Mouse (Mus musculus): ENCODE results near the gene Nutf2. TPM values are rescaled to one million over a fixed set of nuclear protein-coding genes. Genes with fewer than 3 reads are reported as not detected.

Gene Nutf2
- polyA plus RNA-seq, 1 experiment from 2014 or later: 253 TPM

DNA sequence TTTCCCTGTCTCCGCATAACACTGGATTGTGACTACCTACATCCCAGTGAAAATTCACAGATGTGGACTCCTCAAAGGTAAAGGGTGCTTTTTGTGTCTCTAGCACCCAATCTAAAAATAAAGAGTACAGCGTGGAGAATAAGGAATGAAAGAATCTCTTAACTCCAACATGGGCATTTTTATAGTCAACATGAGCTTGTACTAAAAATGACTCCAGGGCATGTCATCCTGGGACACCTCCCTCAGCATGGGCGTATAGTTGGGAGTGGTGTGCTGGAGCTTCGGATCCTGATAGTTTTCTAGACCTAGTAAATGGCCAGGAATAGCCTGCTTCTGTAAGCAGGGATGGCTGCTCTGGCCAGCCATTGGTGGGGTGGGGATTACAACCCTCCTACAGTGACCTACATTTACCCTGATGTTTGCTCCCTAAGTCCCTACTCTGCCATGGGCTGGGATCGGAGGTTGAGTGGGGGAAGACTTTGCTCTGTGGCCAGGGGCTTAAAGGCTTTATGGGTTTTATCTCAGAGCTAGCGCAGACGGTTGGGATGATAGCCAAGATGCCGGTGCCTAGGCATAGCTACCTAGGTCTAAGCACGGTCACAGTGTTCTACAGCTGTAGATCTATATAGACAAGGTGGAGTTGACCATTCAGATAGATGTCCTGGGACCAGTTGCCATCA lies 37.6 kb downstream of the Nutf2 start:
- Histone ChIP-seq H3K27me3 (no peaks in the 10 kb centered on the region), H3K4me1 (peaks cover 20% of the 10 kb centered on the region), H3K36me3 (peaks cover 25% of the 10 kb centered on the region), H3K27ac (no peak overlapping the region), H3K4me3 (no peak overlapping the region), H3K9me3 (no peaks in the 10 kb centered on the region), H3K9ac (no peak overlapping the region), H3K4me2 (replicated peaks) (no peak overlapping the region)
- no peak for ATAC-seq (ENCODE audit: low FRiP score, low read depth)
- 82% methylated on average over 9 of the region's 9 CpGs for WGBS

DNA sequence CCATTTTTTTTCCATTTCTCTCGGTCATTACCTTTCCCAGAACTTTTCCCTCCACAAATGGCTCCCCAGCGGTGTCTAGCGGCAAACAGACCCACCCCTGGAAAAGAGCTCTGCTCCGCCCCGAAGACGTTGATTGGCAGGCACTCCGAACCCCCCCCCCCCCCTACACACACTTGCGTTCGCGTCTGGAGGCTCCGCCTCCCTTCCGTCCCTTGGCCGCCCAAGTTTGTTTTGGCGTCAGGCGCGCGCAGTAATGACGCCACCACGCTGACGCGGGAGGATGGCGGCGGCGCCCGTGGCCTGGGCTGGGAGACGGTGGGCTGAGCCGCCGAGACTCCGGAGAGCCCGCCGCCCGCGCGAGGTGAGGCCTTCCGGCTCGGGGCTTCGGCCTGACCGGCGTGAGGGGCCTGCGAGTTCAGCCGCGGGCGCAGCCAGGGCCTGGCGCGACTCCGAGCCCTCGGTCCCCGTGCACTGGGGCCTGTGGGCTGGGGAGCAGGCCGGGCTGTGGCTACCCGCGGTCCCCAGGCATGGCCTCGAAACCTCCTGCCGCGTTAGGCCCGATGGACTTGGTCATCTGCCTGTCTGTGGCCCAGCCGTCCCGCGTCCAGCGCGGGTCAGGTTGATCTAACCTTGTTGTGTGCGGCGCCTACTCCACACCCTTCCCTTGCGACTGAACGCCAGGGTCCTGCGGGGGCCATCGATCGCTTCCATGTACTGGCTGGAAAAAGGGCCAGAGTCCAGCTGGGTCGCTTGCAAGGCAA lies 40.0 kb downstream of the Nutf2 start, which contains the start of gene Pskh1:
Gene Pskh1, plus strand, starts transcription at position 262 of the 761 bp plus-strand sequence.
- Histone ChIP-seq H3K9me3 (no peaks in the 10 kb centered on the region), H3K9ac (peak within 1 kb of the TSS; percentile 99), H3K36me3 (peaks cover 10% of the 10 kb centered on the region; the same call in 1 of the 2 replicates), H3K4me3 (peak within 1 kb of the TSS; percentile 95), H3K27me3 (no peaks in the 10 kb centered on the region), H3K4me2 (replicated peaks) (peak within 1 kb of the TSS; percentile 89), H3K4me1 (peaks cover 12% of the 10 kb centered on the region), H3K27ac (peak within 1 kb of the TSS; percentile 89)
- under 1% methylated on average over 66 of the region's 68 CpGs for WGBS
- peak; percentile 95 for ATAC-seq (ENCODE audit: low FRiP score, low read depth)

DNA sequence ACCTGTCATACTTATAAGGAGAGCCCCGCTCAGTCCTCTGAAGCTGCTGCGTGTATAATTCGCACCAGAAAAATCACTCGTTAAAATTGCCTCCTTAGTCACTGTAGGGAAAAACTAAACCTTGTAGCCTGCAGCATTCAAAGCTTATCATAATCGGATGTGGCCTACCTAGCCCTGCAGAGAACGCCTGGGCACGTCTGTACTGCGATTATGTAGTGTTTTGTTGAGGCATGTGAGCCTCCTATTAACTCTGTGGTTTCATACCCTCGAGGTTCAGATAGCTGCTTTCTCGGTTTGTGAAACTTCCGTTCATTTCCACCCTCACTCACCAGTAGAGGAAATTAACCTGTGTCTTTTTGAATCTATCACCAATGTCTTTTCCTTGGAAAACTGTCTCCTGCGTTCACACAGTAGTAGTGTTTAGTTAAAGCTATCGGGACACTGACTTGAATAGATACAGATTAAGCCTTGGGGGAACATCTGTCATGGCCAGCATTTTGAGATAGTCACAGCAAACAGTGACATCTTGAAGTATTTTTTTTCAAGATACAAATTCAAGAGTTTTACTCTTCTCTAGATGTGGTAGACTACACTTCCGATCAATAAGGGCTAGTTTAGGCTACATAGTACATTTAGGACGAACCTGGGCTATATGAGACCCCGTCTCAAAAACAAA lies 40.7 kb downstream of the Nutf2 start:
- H3K4me1 ChIP-seq: peaks cover 12% of the 10 kb centered on the region
- 33% methylated on average over 16 of the region's 16 CpGs for WGBS
- ATAC-seq (ENCODE audit: low FRiP score, low read depth): no peak
- H3K27ac ChIP-seq: peak overlapping the region; percentile 89
- peaks cover 7% of the 10 kb centered on the region; the same call in 1 of the 2 replicates for H3K36me3 ChIP-seq
- H3K9me3 ChIP-seq: no peaks in the 10 kb centered on the region
- H3K4me2 ChIP-seq (replicated peaks): peak overlapping the region; percentile 89
- H3K9ac ChIP-seq: peak overlapping the region; percentile 99
- no peaks in the 10 kb centered on the region for H3K27me3 ChIP-seq
- peak overlapping the region; percentile 95 for H3K4me3 ChIP-seq

DNA sequence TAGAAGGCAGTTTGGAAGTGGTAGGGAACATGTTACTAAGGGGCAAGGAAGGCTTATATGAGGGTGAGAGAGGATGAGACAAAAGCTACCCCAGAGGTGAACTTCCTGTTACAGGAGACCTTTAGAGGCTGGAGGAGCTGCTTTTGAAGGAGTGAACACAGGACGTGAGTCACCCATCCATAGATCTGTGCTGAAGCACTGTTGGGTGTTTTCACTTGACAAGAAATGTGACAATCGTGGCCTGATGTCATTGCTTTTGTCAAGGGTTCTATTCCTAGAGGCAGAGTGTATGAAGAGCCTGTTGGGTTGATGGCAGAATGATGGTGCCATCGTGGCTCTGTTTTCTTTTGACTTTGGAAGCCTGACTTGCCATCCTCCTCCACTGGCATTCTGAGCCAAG lies 59.0 kb downstream of the Nutf2 start:
- Histone ChIP-seq H3K27ac (no peak overlapping the region), H3K36me3 (peaks cover 66% of the 10 kb centered on the region), H3K9me3 (no peaks in the 10 kb centered on the region), H3K4me3 (no peak overlapping the region), H3K9ac (no peak overlapping the region), H3K4me1 (no peaks in the 10 kb centered on the region), H3K27me3 (no peaks in the 10 kb centered on the region), H3K4me2 (replicated peaks) (no peak overlapping the region)
- ATAC-seq (ENCODE audit: low FRiP score, low read depth): no peak
- WGBS: 82% methylated on average over 3 of the region's 3 CpGs

DNA sequence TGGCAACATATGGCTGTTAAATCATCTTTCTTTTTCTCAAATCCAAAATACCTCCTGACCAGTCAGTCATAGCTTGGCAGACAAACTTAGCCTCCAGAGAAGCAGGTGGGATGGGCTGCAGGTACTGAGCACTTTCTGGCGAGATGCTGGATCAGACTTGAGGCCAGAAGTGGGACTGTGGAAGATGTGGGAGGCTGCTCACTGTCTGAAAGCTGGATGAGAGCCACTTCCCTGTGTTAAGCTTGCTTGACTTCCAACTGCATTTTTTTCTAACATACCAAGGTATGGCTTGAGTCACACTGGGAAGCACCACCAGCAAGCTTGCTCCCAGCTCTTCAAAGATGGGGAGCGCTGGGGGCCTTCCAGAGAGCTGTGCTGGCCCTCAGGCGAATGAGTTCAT lies 64.7 kb downstream of the Nutf2 start:
- Histone ChIP-seq H3K9me3 (no peaks in the 10 kb centered on the region), H3K27ac (no peak overlapping the region), H3K9ac (no peak overlapping the region), H3K36me3 (peaks cover 60% of the 10 kb centered on the region), H3K4me1 (no peaks in the 10 kb centered on the region), H3K4me2 (replicated peaks) (no peak overlapping the region), H3K4me3 (no peak overlapping the region), H3K27me3 (no peaks in the 10 kb centered on the region)
- 70% methylated on average over 3 of the region's 3 CpGs for WGBS
- ATAC-seq (ENCODE audit: low FRiP score, low read depth): no peak

Other genes with a start within 250 kb of the Nutf2 start
- gene Ctcf, start 224.0 kb upstream of the Nutf2 start, polyA plus RNA-seq (2015; fragmentation: Nextera tagmentation; extraction: Ambion mirVana): 140 and 142 TPM in 2 replicates
- gene Agrp, start 223.2 kb upstream of the Nutf2 start, polyA plus RNA-seq (2015; fragmentation: Nextera tagmentation; extraction: Ambion mirVana): 1.9 and 2.0 TPM in 2 replicates
- 0.55 and 0.77 TPM in 2 replicates for gene Carmil2, start 174.3 kb upstream of the Nutf2 start, polyA plus RNA-seq (2015; fragmentation: Nextera tagmentation; extraction: Ambion mirVana)
- 81.5 and 83.9 TPM in 2 replicates for gene Acd, start 159.5 kb upstream of the Nutf2 start, polyA plus RNA-seq (2015; fragmentation: Nextera tagmentation; extraction: Ambion mirVana)
- gene Pard6a, start 159.4 kb upstream of the Nutf2 start, polyA plus RNA-seq (2015; fragmentation: Nextera tagmentation; extraction: Ambion mirVana): 17.7 TPM in 2 replicates
- gene 4933405L10Rik, start 152.9 kb upstream of the Nutf2 start, polyA plus RNA-seq (2015; fragmentation: Nextera tagmentation; extraction: Ambion mirVana): 0.36 TPM in 1 of 2 replicates, not detected in the other
- 30.8 and 32.2 TPM in 2 replicates for gene Enkd1, start 152.4 kb upstream of the Nutf2 start, polyA plus RNA-seq (2015; fragmentation: Nextera tagmentation; extraction: Ambion mirVana)
- 27.4 and 28.4 TPM in 2 replicates for gene Gfod2, start 101.9 kb upstream of the Nutf2 start, polyA plus RNA-seq (2015; fragmentation: Nextera tagmentation; extraction: Ambion mirVana)
- gene Ranbp10, start 33.2 kb upstream of the Nutf2 start, polyA plus RNA-seq (2015; fragmentation: Nextera tagmentation; extraction: Ambion mirVana): 15.1 and 16.2 TPM in 2 replicates
- 0.20 and 0.27 TPM in 2 replicates for gene Tsnaxip1, start 32.8 kb upstream of the Nutf2 start, polyA plus RNA-seq (2015; fragmentation: Nextera tagmentation; extraction: Ambion mirVana)
- gene Cenpt, start 7.3 kb upstream of the Nutf2 start, polyA plus RNA-seq (2015; fragmentation: Nextera tagmentation; extraction: Ambion mirVana): 52.1 and 54.6 TPM in 2 replicates
- 79.0 and 83.0 TPM in 2 replicates for gene Thap11, start 5.4 kb upstream of the Nutf2 start, polyA plus RNA-seq (2015; fragmentation: Nextera tagmentation; extraction: Ambion mirVana)
- 54.6 and 61.5 TPM in 2 replicates for gene Edc4, start 20.3 kb downstream of the Nutf2 start, polyA plus RNA-seq (2015; fragmentation: Nextera tagmentation; extraction: Ambion mirVana)
- 0.60 TPM in 1 of 2 replicates, not detected in the other for gene Nrn1l, start 33.0 kb downstream of the Nutf2 start, polyA plus RNA-seq (2015; fragmentation: Nextera tagmentation; extraction: Ambion mirVana)
- 45.9 and 46.2 TPM in 2 replicates for gene Pskh1, start 39.9 kb downstream of the Nutf2 start, polyA plus RNA-seq (2015; fragmentation: Nextera tagmentation; extraction: Ambion mirVana)
- 1.4 and 1.7 TPM in 2 replicates for gene Ctrl, start 73.3 kb downstream of the Nutf2 start, polyA plus RNA-seq (2015; fragmentation: Nextera tagmentation; extraction: Ambion mirVana)
- 29.2 and 32.0 TPM in 2 replicates for gene Psmb10, start 77.9 kb downstream of the Nutf2 start, polyA plus RNA-seq (2015; fragmentation: Nextera tagmentation; extraction: Ambion mirVana)
- 2.8 TPM in 2 replicates for gene Lcat, start 82.8 kb downstream of the Nutf2 start, polyA plus RNA-seq (2015; fragmentation: Nextera tagmentation; extraction: Ambion mirVana)
- 48.8 and 56.3 TPM in 2 replicates for gene Slc12a4, start 105.5 kb downstream of the Nutf2 start, polyA plus RNA-seq (2015; fragmentation: Nextera tagmentation; extraction: Ambion mirVana)
- not detected in 2 replicates for gene Dpep3, start 118.8 kb downstream of the Nutf2 start, polyA plus RNA-seq (2015; fragmentation: Nextera tagmentation; extraction: Ambion mirVana)
- 27.3 and 27.5 TPM in 2 replicates for gene Dus2, start 130.8 kb downstream of the Nutf2 start, polyA plus RNA-seq (2015; fragmentation: Nextera tagmentation; extraction: Ambion mirVana)
- gene Dpep2nb, start 145.4 kb downstream of the Nutf2 start, polyA plus RNA-seq (2015; fragmentation: Nextera tagmentation; extraction: Ambion mirVana): not detected in 2 replicates
- 19.7 and 20.1 TPM in 2 replicates for gene Ddx28, start 151.3 kb downstream of the Nutf2 start, polyA plus RNA-seq (2015; fragmentation: Nextera tagmentation; extraction: Ambion mirVana)
- gene Nfatc3, start 198.3 kb downstream of the Nutf2 start, polyA plus RNA-seq (2015; fragmentation: Nextera tagmentation; extraction: Ambion mirVana): 9.1 and 9.4 TPM in 2 replicates